Mouse (Mus musculus) lung, postnatal 14 days (tissue): ENCODE results near the gene Btbd9.
A peak's percentile ranks its signal among the peaks of the same experiment; 100 is the strongest.

Experiments
- DNase-seq: peaks from one replicate; pipeline ENCODE4 v3.0.0; 2021

The Btbd9 gene

GRCm38 (mm10) chr17:30598300-30598699 lies 22.0 kb upstream of the Btbd9 start:
- no peak for DNase-seq

GRCm38 (mm10) chr17:30597786-30598185 lies 21.5 kb upstream of the Btbd9 start:
- DNase-seq, result no peak

- DNase-seq, result no peak
Measured at GRCm38 (mm10) chr17:30594846-30595245, 18.6 kb upstream of the Btbd9 start.

GRCm38 (mm10) chr17:30594407-30594806 lies 18.1 kb upstream of the Btbd9 start:
- DNase-seq, result no peak

GRCm38 (mm10) chr17:30590417-30591198 lies 14.3 kb upstream of the Btbd9 start:
- DNase-seq, result peak; percentile 67

- no peak for DNase-seq
Measured at GRCm38 (mm10) chr17:30583258-30584001, 7.1 kb upstream of the Btbd9 start.

GRCm38 (mm10) chr17:30582313-30582712 lies 6.0 kb upstream of the Btbd9 start:
- no peak for DNase-seq

GRCm38 (mm10) chr17:30581201-30581600 lies 4.9 kb upstream of the Btbd9 start:
- DNase-seq, result no peak

- no peak for DNase-seq
Measured at GRCm38 (mm10) chr17:30580781-30581180, 4.5 kb upstream of the Btbd9 start.

- DNase-seq, result no peak
Measured at GRCm38 (mm10) chr17:30576946-30577345, 658 bp upstream of the Btbd9 start.

GRCm38 (mm10) chr17:30575121-30575904 lies 975 bp downstream of the Btbd9 start:
- DNase-seq, result no peak

GRCm38 (mm10) chr17:30574783-30575075 lies 1.6 kb downstream of the Btbd9 start:
- DNase-seq, result no peak

- peak; percentile 30 for DNase-seq
Measured at GRCm38 (mm10) chr17:30573990-30574782, 2.1 kb downstream of the Btbd9 start.

- no peak for DNase-seq
Measured at GRCm38 (mm10) chr17:30570971-30571370, 5.3 kb downstream of the Btbd9 start.

GRCm38 (mm10) chr17:30570173-30570572 lies 6.1 kb downstream of the Btbd9 start:
- peak; percentile 68 for DNase-seq

GRCm38 (mm10) chr17:30568473-30568872 lies 7.8 kb downstream of the Btbd9 start:
- DNase-seq, result no peak

- no peak for DNase-seq
Measured at GRCm38 (mm10) chr17:30564971-30565370, 11.3 kb downstream of the Btbd9 start.

GRCm38 (mm10) chr17:30564407-30564806 lies 11.9 kb downstream of the Btbd9 start:
- DNase-seq, result no peak

GRCm38 (mm10) chr17:30563484-30564075 lies 12.7 kb downstream of the Btbd9 start:
- DNase-seq, result no peak

GRCm38 (mm10) chr17:30562770-30563169 lies 13.5 kb downstream of the Btbd9 start:
- DNase-seq, result no peak

GRCm38 (mm10) chr17:30559536-30559935 lies 16.8 kb downstream of the Btbd9 start:
- DNase-seq, result peak; percentile 89

GRCm38 (mm10) chr17:30558623-30559022 lies 17.7 kb downstream of the Btbd9 start:
- DNase-seq, result no peak
